In genomic region chr9:78139463-78139862, GRCm38 (mm10) we compare ENCODE assay signal across 18 mouse cellular contexts. TPM values are rescaled to one million over a fixed set of nuclear protein-coding genes. Genes with fewer than 3 reads are reported as not detected.
DNase-seq lines count a peak whose midpoint lies in the region; ATAC-seq and TF ChIP-seq lines count a peak whose summit lies in the region.
"Had no signal": no experiment of that assay in that cellular context is flagged by ENCODE, and none has a peak within 500 bp of the region (broad histone marks: within the 10 kb centered on the region; RNA-seq: fewer than 3 reads in every experiment).

No protein-coding gene starts in this region.

- H3K4me1 ChIP-seq in heart, postnatal 0 days (ENCODE audit: control insufficient read depth, insufficient read depth) = peaks cover 14% of the 10 kb centered on the region
- H3K4me1 ChIP-seq in forebrain, embryonic 16.5 days (replicated peaks; ENCODE audit: control insufficient read depth, insufficient read depth, low read length) = no peaks in the 10 kb centered on the region
- H3K4me1 ChIP-seq in hindbrain, embryonic 14.5 days (replicated peaks; ENCODE audit: control insufficient read depth, insufficient read depth, low read length) = no peaks in the 10 kb centered on the region
- no peaks in the 10 kb centered on the region for H3K4me1 ChIP-seq in thymus, adult 2 months (replicated peaks; ENCODE audit: control insufficient read depth, insufficient read depth, low read length)
- H3K4me1 ChIP-seq: embryonic facial prominence, embryonic 10.5 days; liver, embryonic 12.5 days; midbrain, embryonic 13.5 days had no signal

- no peak overlapping the region for H3K4me2 ChIP-seq in heart, postnatal 0 days (ENCODE audit: low read depth, low read length)
- no peak overlapping the region for H3K4me2 ChIP-seq in forebrain, embryonic 16.5 days (ENCODE audit: low read length)
- no peak overlapping the region for H3K4me2 ChIP-seq in hindbrain, embryonic 14.5 days (replicated peaks)
- H3K4me2 ChIP-seq: liver, embryonic 12.5 days; midbrain, embryonic 13.5 days had no signal

- no peak for TF ChIP-seq CTCF in heart, postnatal 0 days (IDR thresholded peaks at IDR 0.05; ENCODE audit: low read depth)
- TF ChIP-seq CTCF in thymus, adult 2 months (IDR thresholded peaks at IDR 0.05; ENCODE audit: borderline replicate concordance, control insufficient read depth, extremely low read depth, insufficient read depth, low read length, poor library complexity) = no peak

- DNase-seq in gastrocnemius, adult 18-20 months (ENCODE audit: low spot score) = peak; percentile 75
- no peak for DNase-seq in gastrocnemius, postnatal 10 days
- peak; percentile 23 for DNase-seq in 3134 (ENCODE audit: extremely low read depth, insufficient read length, low spot score)
- peak; percentile 56 for DNase-seq in heart, adult 8-10 months (ENCODE audit: low spot score)
- DNase-seq in heart, postnatal 0 days (ENCODE audit: low spot score) = peak; percentile 87
- DNase-seq in hindbrain, embryonic 14.5 days (ENCODE audit: low spot score) = no peak
- DNase-seq in thymus, adult 2 months = no peak
- DNase-seq: adrenal gland, postnatal 36 days; cerebellum, postnatal 25 days; right cerebral cortex, postnatal 25 days had no signal

- H3K27ac ChIP-seq in heart, postnatal 0 days (ENCODE audit: low read depth) = peak overlapping the region; percentile 95
- no peak overlapping the region for H3K27ac ChIP-seq in forebrain, embryonic 16.5 days (ENCODE audit: low read length)
- no peak overlapping the region for H3K27ac ChIP-seq in hindbrain, embryonic 14.5 days
- H3K27ac ChIP-seq in thymus, adult 2 months (ENCODE audit: control insufficient read depth, insufficient read depth, low read length) = no peak overlapping the region
- H3K27ac ChIP-seq: embryonic facial prominence, embryonic 10.5 days; kidney, postnatal 0 days; liver, embryonic 12.5 days; midbrain, embryonic 13.5 days had no signal

- WGBS in heart, postnatal 0 days = 38% methylated on average over 4 of the region's 4 CpGs
- 95% methylated on average over 4 of the region's 4 CpGs for WGBS in forebrain, embryonic 16.5 days
- 96% methylated on average over 4 of the region's 4 CpGs for WGBS in hindbrain, embryonic 14.5 days
- WGBS in thymus, adult 2 months = 93% methylated on average over 4 of the region's 4 CpGs

- 0 out of 2 replicates have a peak, but pooled peaks have one; percentile 33 for TF ChIP-seq EP300 in heart, postnatal 0 days (IDR thresholded peaks at IDR 0.05; ENCODE audit: low read depth)

- no peak overlapping the region for H3K9ac ChIP-seq in heart, postnatal 0 days (replicated peaks; ENCODE audit: low read depth, low read length)
- H3K9ac ChIP-seq in forebrain, embryonic 16.5 days (replicated peaks; ENCODE audit: low read depth, low read length) = no peak overlapping the region
- no peak overlapping the region for H3K9ac ChIP-seq in hindbrain, embryonic 14.5 days
- H3K9ac ChIP-seq: liver, embryonic 12.5 days; midbrain, embryonic 13.5 days had no signal

- ATAC-seq in heart, postnatal 0 days (ENCODE audit: insufficient read depth, low read depth) = peak; percentile 92
- ATAC-seq in forebrain, embryonic 16.5 days = no peak
- no peak for ATAC-seq in hindbrain, embryonic 14.5 days (ENCODE audit: low FRiP score)
- ATAC-seq: activated CD4-positive, CD25-positive, alpha-beta regulatory T cell, adult 4 months; liver, embryonic 12.5 days; midbrain, embryonic 13.5 days had no signal

- TF ChIP-seq POLR2A in thymus, adult 2 months (IDR thresholded peaks at IDR 0.05; ENCODE audit: control insufficient read depth, extremely low read depth, insufficient read depth, low read length, poor library complexity) = no peak

- 0 out of 2 replicates have a peak, but pooled peaks cover 6% of the 10 kb centered on the region for H3K9me3 ChIP-seq in heart, postnatal 0 days (replicated peaks; ENCODE audit: control insufficient read depth, low read length)
- peaks cover 6% of the 10 kb centered on the region for H3K9me3 ChIP-seq in forebrain, embryonic 16.5 days (ENCODE audit: control insufficient read depth, low read length)
- 0 out of 2 replicates have a peak, but pooled peaks cover 4% of the 10 kb centered on the region for H3K9me3 ChIP-seq in hindbrain, embryonic 14.5 days (ENCODE audit: control insufficient read depth, low read length)
- H3K9me3 ChIP-seq: liver, embryonic 12.5 days had no signal

- H3K4me3 ChIP-seq in heart, postnatal 0 days (ENCODE audit: low read depth, low read length) = no peak overlapping the region
- no peak overlapping the region for H3K4me3 ChIP-seq in forebrain, embryonic 16.5 days (replicated peaks; ENCODE audit: low read length)
- H3K4me3 ChIP-seq in hindbrain, embryonic 14.5 days (replicated peaks; ENCODE audit: low read length) = no peak overlapping the region
- no peak overlapping the region for H3K4me3 ChIP-seq in thymus, adult 2 months (ENCODE audit: control insufficient read depth, insufficient read depth, low read length)
- H3K4me3 ChIP-seq: embryonic facial prominence, embryonic 10.5 days; erythroblast, embryonic 14.5 days; liver, embryonic 12.5 days; midbrain, embryonic 13.5 days had no signal

- H3K27me3 ChIP-seq in heart, postnatal 0 days (ENCODE audit: control insufficient read depth, insufficient read depth, low read length) = no peaks in the 10 kb centered on the region
- no peaks in the 10 kb centered on the region for H3K27me3 ChIP-seq in forebrain, embryonic 16.5 days (replicated peaks; ENCODE audit: control insufficient read depth, insufficient read depth, low read length)
- H3K27me3 ChIP-seq in hindbrain, embryonic 14.5 days (ENCODE audit: control insufficient read depth, insufficient read depth, low read length) = no peaks in the 10 kb centered on the region
- H3K27me3 ChIP-seq in thymus, adult 2 months (ENCODE audit: control insufficient read depth, insufficient read depth, low read length) = no peaks in the 10 kb centered on the region
- H3K27me3 ChIP-seq: CH12.LX; liver, embryonic 12.5 days; midbrain, embryonic 13.5 days had no signal

- H3K36me3 ChIP-seq in heart, postnatal 0 days (replicated peaks; ENCODE audit: control insufficient read depth, insufficient read depth, low read length) = peaks cover 43% of the 10 kb centered on the region
- peaks cover 27% of the 10 kb centered on the region for H3K36me3 ChIP-seq in forebrain, embryonic 16.5 days (ENCODE audit: control insufficient read depth, insufficient read depth)
- H3K36me3 ChIP-seq in hindbrain, embryonic 14.5 days (replicated peaks; ENCODE audit: control insufficient read depth, insufficient read depth) = peaks cover 74% of the 10 kb centered on the region
- H3K36me3 ChIP-seq in thymus, adult 2 months (ENCODE audit: control insufficient read depth, insufficient read depth, low read length) = peaks cover 12% of the 10 kb centered on the region; the same call in 1 of the 2 replicates

RNA-seq across cellular contexts. Expression of gene Ick, which starts 30.5 kb away (rescaled TPM):
- total RNA-seq in gastrocnemius, adult 18-20 months (2021) = 1 to 10 TPM; 4.3 to 4.7 TPM
- total RNA-seq in gastrocnemius, postnatal 10 days (2021) = 10 to 100 TPM; 15.5 to 20.6 TPM
- 10 to 100 TPM; 12.7 to 14.3 (median 13.3) TPM for total RNA-seq in heart, adult 8-10 months (2022)
- total RNA-seq in heart, postnatal 0 days (2014; rRNA removed; ENCODE audit: low replicate concordance) = 10.4 and 11.4 TPM in 2 replicates
- 13.5 and 13.8 TPM in 2 replicates for polyA plus RNA-seq in heart, postnatal 0 days (2015; fragmentation: Nextera tagmentation; extraction: Ambion mirVana)
- polyA plus RNA-seq in forebrain, embryonic 16.5 days (2015; fragmentation: Nextera tagmentation; extraction: Ambion mirVana) = 39.4 and 40.4 TPM in 2 replicates
- polyA plus RNA-seq in hindbrain, embryonic 14.5 days (2014; fragmentation: Nextera tagmentation; extraction: Ambion mirVana) = 34.6 and 38.9 TPM in 2 replicates
- 14.5 and 16.5 TPM in 2 replicates for polyA plus RNA-seq in thymus, adult 2 months (2012; rRNA removed)

RNA-seq across cellular contexts. Expression of gene Fbxo9, which starts 30.6 kb away (rescaled TPM):
- 10 to 100 TPM; 39.6 to 43.4 TPM for total RNA-seq in gastrocnemius, adult 18-20 months (2021)
- 10 to 100 TPM; 54.2 to 55.2 TPM for total RNA-seq in gastrocnemius, postnatal 10 days (2021)
- total RNA-seq in heart, adult 8-10 months (2022) = 10 to 100 TPM; 30.9 to 50.6 (median 45.5) TPM
- 67.5 and 102 TPM in 2 replicates for total RNA-seq in heart, postnatal 0 days (2014; rRNA removed; ENCODE audit: low replicate concordance)
- polyA plus RNA-seq in heart, postnatal 0 days (2015; fragmentation: Nextera tagmentation; extraction: Ambion mirVana) = 57.2 and 60.4 TPM in 2 replicates
- polyA plus RNA-seq in forebrain, embryonic 16.5 days (2015; fragmentation: Nextera tagmentation; extraction: Ambion mirVana) = 56.9 and 60.2 TPM in 2 replicates
- polyA plus RNA-seq in hindbrain, embryonic 14.5 days (2014; fragmentation: Nextera tagmentation; extraction: Ambion mirVana) = 82.1 and 96.8 TPM in 2 replicates
- polyA plus RNA-seq in thymus, adult 2 months (2012; rRNA removed) = 99.7 and 119 TPM in 2 replicates

RNA-seq across cellular contexts. Expression of gene Gsta4, which starts 43.1 kb away (rescaled TPM):
- 10 to 100 TPM; 22.0 to 23.9 TPM for total RNA-seq in gastrocnemius, adult 18-20 months (2021)
- 10 to 100 TPM in 1 of 2 experiments, 1 to 10 TPM in 1; 9.9 to 10.6 TPM for total RNA-seq in gastrocnemius, postnatal 10 days (2021)
- 100 to 1,000 TPM; 108 to 158 (median 147) TPM for total RNA-seq in heart, adult 8-10 months (2022)
- total RNA-seq in heart, postnatal 0 days (2014; rRNA removed; ENCODE audit: low replicate concordance) = 59.8 and 81.1 TPM in 2 replicates
- polyA plus RNA-seq in heart, postnatal 0 days (2015; fragmentation: Nextera tagmentation; extraction: Ambion mirVana) = 124 and 134 TPM in 2 replicates
- 11.9 and 14.9 TPM in 2 replicates for polyA plus RNA-seq in forebrain, embryonic 16.5 days (2015; fragmentation: Nextera tagmentation; extraction: Ambion mirVana)
- 23.6 and 31.3 TPM in 2 replicates for polyA plus RNA-seq in hindbrain, embryonic 14.5 days (2014; fragmentation: Nextera tagmentation; extraction: Ambion mirVana)
- polyA plus RNA-seq in thymus, adult 2 months (2012; rRNA removed) = 5.6 and 7.9 TPM in 2 replicates

Comparison
In these comparisons a context has a peak if more than half of its experiments do, and no peak if none do; other contexts are left out.
1. DNase-seq: peak in gastrocnemius, adult 18-20 months (single experiment), 3134 (single experiment), heart, adult 8-10 months (single experiment) and heart, postnatal 0 days (single experiment); none in gastrocnemius, postnatal 10 days (single experiment), hindbrain, embryonic 14.5 days (single experiment) and thymus, adult 2 months (single experiment).